Mouse (Mus musculus): ENCODE measurements at regions not wholly inside any gene's neighbourhood (a gene's known extent, or its start where the extent isn't known, plus 50 kb on each side); places are given as distances from the start of the nearest gene placed in this dataset.

DNA sequence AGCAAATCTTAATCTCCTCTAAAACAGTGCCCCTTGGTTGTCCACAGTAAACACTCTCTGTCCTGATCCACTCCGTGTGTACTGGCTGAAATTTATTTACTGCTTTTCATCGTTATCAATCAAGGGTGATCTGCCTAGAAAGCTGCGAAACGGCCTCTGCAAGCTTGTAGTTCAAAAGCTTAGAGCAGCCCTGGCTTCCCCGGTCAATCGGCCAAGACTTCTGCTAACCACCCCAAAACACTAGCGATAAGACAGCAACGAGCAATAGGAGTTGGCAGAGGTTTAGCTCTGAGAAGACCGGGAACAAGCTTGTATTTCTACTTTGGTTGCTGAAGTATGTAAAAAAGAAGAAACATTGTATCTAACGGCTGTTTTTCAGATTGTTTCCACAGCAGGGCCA lies 201.8 kb downstream of the Sptssa start:
- no peak for DNase-seq (ENCODE audit: low spot score)

DNA sequence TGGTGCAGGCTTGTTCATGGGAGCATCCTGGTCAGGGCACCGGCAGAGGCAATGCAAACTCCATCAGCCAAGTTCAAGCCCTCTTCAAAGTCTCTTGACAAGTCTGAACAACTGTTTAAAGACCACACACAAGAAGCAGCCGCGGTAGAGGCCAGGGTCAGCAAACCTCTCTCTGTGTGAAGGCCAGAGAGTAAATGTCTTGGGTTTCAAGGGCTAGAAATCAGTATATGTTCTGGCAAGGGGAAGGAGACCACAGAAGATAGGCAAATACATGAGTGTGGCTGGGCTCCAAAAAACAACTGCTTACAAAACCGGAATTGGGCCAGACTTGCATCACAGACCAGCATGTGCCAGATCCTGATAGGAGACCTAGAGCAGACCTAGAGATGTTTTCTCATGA lies 203.0 kb downstream of the Sptssa start:
- no peak for DNase-seq (ENCODE audit: low spot score)

DNA sequence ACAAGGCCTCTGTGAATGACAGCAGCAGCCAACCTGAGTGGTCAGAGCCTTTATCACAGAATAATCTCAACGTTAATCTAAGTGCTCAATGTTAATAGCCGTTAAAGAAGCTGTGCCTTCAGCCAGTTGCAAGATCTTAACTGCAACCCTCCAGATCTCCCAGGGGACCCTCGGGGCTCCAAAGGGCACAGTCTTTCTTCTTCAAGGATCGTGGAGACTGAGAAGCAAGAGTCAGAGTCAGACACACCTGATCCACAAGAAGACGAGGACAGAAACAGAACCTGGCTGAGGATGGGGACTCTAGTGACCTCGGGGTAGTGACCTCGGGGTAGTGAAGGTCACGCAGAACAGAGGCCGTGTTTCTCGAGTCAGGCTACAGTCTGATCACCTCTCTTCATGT lies 206.0 kb downstream of the Sptssa start:
- DNase-seq (ENCODE audit: low spot score), result no peak

DNA sequence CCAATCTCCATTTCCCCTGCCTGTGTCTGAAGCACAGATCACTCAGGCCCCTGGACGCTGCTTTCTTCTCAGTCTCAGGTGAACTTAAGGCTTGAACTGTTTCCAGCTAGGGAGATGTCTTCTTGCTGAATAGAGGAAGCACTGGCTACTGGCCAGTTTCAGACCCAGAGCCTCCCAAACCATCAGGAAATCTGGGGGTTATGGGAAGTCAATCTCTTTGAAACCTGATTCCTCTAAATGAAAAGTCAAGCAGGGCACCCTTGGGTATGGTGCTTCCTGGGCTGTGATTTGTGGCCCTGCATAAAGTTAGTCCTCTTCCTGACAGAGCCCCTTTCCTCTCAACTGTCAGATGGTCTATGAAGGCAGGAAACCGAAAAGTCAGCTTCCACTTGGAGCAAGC lies 208.2 kb downstream of the Sptssa start:
- DNase-seq (ENCODE audit: low spot score), result no peak

DNA sequence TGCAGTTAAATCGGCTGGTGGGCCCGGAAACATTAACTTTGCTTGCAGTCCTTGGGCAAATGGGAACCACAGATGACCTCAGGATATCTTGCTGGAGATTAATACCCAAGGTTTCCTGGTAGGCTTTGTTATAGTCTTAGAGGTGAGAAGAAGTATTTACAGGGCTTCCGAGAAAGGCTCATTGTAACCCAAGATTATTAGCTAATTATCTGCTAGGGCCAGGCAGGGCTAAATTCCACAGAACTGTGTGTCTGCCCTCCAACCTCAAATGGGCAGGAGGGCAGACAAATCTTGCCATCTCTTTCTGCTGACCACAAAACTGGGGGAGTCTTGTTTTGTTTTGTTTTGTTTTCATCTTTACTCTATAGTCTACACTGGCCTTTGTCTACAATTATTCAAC lies 209.0 kb downstream of the Sptssa start:
- DNase-seq (ENCODE audit: low spot score), result no peak

DNA sequence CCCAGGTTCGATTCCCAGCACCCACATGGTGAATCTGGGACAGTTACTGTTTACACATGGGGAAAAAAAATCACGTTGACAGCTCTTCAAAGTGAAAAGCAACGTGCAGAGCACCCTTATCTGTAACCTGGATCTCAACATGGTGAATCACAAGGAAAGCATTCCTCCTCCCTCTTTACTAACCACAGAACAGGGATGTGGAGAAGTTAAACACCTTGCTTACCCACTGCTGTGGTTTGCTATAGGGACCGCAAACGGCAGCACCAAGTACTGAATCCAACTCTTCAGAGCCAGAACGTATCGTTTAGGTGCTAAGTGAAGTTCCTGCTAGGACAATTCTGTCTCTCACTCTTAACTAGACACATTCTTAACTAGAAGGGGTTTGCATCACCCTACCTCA lies 210.0 kb downstream of the Sptssa start:
- DNase-seq (ENCODE audit: low spot score), result no peak

DNA sequence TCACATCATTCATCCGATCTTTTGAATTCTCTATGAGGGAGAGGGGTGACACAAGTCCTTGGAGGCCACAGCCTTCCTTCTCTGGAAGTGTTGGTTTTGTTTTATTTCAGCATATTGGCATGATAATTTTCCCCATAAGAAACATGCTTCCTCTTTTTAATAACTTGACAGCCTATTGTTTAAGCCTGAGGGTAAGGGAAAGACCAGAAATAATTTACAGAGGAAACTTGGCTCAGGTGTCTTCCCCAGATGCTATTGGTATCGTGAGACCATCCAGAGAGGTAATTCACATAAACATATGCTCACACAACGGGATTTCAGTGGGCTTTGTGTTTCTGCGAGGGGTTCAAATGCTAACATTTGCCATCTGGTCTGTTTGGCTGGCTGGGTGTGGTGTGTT lies 212.0 kb downstream of the Sptssa start:
- no peak for DNase-seq (ENCODE audit: low spot score)

DNA sequence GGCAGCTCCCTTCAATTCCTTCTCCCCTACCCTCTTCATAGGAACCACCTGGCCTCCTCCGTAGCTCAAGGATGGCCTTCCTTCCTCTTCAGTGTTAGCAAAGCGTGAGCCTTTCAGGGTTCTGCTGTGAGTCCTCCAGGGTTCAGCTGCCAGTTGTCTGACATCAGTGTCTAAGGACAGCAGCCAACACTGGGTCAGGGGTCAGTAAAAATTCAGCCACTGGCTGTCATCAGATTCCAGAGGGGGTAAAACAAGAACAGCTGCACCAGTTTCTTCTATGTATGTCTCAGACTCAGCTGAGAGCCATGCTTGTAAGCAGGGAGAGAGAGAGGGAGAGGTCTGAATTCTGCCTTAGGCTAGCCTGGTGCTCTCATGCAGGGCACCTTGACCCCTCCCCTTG lies 213.1 kb downstream of the Sptssa start:
- no peak for DNase-seq (ENCODE audit: low spot score)

DNA sequence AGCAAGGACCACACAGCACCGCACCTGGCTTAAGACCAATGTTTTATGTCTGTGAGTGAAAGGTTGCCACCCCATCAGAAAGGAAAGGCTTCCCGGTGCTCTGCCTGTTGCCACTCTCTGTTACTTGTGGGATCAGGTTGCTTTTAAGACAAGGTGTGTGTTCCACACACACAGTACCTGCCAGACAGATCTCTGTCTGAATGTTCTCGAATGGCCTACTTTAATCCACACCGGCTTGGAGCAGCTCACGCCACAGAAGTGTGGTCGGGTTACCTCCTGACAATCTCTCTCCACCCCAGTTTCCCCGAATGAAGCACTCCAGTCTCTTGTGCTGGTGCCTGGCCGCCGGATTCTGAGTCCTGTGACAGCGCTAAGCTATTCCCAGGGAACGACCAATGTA lies 214.0 kb downstream of the Sptssa start:
- no peak for DNase-seq (ENCODE audit: low spot score)

DNA sequence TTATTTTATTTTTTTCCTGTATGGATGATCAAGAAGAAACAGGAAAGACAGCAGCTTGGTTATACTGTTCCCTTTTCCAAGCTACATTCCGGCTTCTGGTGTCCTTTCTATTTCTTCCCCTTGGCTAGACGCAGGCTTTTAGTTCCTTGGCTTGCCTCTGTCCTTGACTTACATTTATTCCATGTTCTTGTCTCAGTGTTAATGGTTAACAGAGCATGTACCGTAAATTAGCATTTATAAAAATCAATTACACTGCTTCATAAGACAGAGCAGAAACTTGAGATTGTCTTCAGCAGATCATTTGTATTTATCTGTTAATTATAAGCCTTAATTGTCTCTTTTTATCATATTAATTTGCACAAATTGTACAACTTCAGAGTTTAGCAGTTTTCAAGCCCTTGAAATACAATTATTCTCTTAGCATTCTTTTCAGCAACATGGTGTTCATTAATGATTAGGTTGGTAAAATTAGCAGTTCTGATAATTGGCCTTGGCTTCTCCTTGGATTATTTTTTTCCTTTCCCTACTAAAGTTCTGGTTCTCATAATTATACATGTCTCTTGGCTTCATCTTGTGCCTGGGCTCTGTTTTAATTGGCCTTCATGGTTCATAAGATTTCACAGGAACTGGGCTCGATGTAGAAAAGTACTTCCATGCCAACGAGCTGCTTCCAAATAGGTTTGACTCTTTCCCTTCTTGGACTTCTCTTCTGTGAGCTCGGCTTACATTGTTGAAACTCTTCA lies 215.4 kb downstream of the Sptssa start:
- DNase-seq (ENCODE audit: low spot score), result no peak

DNA sequence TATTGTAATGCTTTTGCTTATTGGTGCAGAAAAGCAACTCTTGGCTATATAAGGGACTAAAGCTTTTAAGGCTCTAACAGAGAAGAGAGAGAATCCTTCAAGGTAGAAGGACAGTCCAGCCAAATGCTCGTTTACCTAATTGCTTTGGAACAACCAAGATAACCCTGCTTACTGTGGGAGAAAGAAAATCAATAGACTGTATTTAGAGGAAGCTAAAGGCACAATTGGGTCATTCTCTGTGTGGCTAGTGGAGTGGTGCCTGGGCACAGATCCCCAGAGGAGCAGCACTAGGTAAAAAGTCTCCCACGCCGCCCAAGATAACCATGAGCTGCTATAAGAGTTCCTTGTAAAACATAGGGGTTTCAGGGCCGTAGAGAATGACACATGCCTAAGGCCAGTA lies 217.6 kb downstream of the Sptssa start:
- no peak for DNase-seq (ENCODE audit: low spot score)

DNA sequence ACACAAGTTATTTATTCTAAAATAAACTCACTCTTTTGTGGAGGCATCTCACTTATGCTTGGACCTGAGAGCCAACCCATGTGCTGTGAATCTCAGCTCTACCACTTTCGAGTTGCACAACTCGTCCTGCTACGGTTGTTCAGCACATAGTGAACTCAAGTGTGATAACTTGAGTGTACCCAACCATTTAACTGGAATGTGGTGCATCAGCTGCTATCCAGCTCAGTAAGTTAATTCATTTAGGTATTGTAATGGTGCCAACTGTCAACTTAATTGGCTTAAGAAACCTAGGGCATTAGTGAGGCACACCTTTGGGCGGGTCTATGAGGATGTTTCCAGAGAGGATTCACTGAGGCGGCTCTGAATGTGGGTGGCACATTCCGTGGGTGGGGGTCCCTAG lies 221.6 kb upstream of the Egln3 start:
- no peak for DNase-seq (ENCODE audit: low spot score)

DNA sequence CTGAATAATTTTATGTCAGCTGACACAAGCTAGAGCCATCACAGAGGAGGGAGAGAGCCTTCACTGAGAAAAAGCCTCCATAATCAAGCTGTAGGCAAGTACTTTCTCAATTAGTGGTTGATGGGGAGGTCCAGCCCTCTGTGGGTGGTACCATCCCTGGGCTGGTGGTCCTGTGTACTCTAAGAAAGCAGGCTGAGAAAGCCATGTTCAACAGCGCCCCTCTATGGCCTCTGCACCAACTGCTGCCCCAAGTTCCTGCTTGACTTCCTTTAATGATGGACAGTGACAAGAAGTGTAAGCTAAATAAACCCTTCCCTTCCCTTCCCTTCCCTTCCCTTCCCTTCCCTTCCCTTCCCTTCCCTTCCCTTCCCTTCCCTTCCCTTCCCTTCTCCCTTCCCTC lies 211.2 kb upstream of the Egln3 start:
- no peak for DNase-seq (ENCODE audit: low spot score)

DNA sequence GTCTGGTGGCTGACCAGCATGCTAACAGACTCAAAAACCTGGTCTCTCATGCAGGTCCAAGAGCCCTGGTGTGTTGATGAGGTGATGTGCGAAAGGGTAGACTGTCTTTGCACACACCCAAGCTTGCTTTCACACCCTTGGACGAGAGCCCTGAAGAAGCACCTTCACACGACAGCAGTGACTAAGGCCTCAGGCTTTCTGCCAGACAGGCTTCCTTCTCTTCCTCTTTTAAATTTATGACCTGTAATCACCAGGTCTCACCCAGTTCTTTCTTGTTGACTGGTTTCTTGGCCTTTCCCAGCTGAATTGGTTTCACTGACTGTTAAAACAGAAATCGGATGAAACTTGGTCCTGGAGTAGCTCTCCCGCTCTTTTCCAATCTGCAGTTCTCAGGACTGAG lies 210.5 kb upstream of the Egln3 start:
- DNase-seq (ENCODE audit: low spot score), result no peak

DNA sequence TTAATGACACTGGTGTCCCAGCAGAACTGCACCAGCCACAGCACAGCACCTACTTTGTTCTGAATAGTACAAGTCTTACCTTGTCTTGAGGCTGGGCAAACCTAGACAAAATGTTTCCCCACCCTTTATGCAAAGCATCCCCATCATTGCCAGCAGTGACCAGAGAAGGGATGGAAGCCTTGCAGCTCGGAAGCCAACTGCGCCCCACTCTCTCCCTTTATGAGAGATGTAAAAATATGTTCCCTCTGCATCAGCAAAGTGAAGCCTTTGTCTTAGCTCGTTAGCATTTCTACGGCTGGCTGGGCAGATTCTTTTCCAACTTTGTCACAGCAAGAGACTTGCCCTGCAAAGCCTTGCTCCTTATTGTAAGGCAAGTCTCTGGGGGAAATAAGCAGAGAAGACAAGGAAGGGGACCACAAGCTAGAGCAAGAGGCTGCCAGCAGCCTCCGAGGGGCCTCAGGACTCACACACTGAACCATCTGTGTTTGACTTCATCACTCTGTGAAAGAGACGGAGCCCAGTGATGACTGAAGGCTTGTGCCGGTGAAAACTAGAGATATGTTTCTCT lies 206.5 kb upstream of the Egln3 start:
- no peak for DNase-seq (ENCODE audit: low spot score)

DNA sequence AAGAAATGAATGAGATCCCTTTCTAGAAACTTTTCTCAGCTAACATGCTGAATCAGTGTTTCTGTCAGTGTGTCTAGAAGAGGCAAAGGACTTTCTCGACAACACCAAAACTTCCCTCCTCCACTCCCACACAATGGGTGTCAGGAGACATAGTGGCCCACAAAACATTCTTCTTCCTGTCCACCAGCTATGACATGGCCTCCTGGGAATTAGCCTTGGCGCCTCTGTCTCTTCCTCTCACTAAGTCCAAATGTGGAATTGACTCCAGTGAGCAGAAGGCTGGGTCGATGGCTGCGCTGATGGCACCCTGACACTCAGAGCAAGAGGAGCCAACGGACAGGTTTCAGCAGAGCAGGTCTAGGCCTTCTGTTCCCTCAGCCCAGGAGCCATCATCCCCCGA lies 205.2 kb upstream of the Egln3 start:
- DNase-seq (ENCODE audit: low spot score), result no peak

DNA sequence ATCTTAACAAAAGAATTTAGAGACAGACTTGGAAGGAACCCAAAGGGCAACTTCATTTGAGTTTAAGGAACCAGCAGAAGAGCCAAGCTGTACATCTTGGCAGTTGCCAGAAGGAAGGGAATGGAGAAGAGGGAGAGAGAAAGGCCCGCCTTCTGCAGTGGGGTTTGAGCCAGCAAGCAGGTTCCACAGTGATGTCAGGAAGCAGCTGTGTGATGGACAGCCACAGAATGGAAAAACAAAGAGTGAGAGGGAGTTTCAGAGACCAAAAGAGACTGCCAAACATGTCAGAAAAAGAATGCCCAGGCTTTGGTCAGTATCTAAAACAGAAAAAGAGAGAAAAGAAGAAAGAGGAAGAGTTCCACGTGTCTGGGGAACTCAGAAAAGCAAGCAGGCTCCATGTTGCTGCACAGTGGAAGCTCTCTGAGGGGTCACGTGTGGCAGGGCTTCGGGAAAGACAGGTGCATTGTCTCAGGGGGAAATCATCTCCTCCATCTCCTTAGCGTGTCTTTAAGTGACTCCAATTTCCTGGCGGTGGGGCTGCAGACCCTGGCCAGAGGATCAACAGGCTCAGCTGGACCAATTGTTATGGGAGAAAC lies 203.7 kb upstream of the Egln3 start:
- no peak for DNase-seq (ENCODE audit: low spot score)

DNA sequence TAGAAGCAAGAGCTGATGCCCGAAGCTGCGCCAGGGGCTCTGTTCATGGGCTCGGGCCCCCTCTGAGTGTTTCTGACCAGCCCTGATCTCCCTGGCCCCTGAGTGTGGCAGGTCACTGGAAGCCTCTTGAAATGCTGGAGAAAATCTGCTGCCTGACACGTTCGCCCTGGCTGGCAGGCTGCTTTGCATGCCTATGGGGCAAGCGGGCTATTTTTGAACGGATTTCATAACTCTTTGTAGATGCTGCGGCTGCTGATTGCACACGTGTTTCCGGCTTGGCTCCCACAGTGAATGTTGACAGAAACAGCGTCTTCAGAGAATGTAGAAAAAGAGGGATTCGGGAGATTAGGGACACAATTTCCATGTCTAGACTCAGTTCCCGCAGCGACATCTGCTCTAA lies 201.4 kb upstream of the Egln3 start:
- peak; percentile 27 for DNase-seq (ENCODE audit: low spot score)

DNA sequence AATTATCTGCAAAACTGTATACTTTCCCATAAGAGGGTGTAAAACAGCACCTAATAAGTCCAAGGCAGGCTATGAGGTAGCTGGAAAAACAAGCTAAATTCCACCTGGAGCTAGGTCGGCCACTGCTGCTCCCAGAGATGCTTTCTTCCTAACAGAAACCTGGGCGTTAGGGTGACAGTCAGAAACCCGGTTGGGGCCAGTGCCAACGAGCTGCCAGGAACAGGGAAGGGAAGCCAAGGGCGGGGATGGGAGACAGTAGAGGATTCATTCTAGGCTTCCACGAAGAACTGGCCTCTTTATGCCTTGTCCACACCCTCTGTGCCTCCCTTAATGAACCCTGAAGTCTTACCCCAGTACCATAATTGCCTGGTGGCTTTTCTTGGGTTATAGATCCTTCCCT lies 198.9 kb upstream of the Egln3 start:
- DNase-seq (ENCODE audit: low spot score), result no peak

DNA sequence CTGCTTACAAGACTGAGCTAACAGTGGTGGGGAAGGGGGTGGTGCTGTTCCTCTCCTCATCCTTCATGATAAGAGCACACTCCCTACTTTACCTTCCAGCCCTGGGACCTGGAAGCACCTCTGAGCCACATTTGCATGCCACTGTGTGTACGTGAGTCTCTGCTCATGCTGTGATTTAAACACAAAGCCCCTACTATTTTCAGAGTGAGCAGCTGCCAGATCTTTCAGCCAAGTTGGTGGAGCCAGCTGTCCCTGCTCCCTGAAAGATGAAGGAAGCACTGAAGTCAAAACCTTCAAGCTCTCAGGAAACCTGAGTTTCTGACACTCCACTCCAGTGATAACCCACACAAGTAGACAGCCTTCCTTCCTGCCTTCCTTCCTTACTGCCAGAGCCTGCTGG lies 198.0 kb upstream of the Egln3 start:
- DNase-seq (ENCODE audit: low spot score), result no peak

DNA sequence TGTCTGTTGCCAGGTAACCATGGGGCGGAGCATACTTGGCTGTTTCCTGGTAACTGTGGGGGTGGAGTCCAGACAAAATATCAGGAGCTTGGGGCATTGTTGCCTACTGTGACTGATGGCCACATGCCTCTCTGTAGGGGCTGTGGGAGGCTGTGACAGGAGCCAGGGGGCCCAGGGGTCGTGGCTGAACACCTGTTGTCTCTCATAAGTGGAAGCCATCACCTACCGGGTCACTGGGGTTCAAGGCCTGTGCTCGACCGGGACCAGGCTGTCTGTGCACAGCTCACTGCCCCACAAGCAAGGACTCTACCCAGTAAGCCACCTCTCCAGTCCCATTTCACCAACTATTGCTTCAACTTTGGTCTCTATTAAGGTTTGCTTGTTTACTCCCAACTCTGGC lies 196.4 kb upstream of the Egln3 start:
- DNase-seq (ENCODE audit: low spot score), result no peak

DNA sequence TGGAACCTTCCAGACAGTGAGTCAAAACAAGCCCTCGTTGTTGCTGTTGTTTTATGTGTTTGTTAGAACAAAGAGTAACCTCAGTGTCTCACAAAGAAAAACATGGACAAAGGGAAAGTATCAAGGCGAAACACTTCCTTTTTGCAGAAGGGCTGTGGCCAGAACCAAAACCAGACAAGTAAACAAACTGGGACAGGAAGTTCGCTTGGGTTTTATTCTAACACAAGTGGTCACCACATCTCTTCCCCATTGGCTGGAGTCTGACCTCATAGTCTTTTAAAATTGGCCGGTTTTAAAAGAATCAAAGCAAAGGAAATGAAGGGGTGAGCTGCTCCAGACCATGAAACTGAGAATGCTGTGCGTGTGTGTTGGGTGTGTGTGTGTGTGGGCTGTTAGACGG lies 194.4 kb upstream of the Egln3 start:
- DNase-seq (ENCODE audit: low spot score), result no peak

DNA sequence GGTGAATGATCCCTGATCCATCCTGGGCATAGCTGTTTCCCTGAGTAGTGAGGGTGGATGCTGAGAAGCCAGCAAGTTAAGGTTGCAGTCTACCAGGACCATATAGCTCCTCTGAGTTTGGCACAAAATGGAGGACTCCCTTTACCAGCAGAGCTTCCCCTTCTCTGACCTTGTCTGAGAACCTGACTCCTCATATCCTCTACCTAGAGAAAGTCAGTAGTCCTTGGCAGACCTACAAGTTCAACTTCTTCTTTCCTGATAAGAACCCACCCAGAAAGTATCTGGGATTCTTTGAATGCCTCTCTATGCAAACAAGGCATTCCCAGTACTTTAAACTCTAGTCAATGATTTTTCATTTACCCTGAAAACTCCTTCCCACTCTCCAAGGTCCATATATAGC lies 193.3 kb upstream of the Egln3 start:
- DNase-seq (ENCODE audit: low spot score), result no peak

DNA sequence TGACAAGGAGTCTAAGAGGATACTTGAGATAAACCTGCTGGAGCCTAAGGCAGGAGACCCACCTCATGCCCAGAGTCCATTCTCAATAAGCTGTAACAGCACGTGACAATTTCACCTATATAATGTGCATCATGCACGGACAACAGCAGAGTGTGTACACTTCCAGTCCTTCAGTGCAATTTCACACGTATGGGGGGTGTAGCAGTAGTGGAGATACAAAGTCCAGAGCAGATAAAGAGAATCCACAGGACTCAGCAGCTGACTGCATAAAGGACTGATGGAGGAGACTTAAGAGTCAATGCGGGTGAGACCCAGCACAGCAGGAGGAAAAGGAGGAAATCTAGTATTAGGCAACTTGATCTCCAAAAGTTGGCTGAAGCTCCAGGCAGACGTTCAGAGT lies 192.7 kb upstream of the Egln3 start:
- DNase-seq (ENCODE audit: low spot score), result no peak

Measured in urinary bladder, adult 2 months (tissue).